8 mouse cellular contexts compared by ENCODE assay signal in the genomic region with DNA sequence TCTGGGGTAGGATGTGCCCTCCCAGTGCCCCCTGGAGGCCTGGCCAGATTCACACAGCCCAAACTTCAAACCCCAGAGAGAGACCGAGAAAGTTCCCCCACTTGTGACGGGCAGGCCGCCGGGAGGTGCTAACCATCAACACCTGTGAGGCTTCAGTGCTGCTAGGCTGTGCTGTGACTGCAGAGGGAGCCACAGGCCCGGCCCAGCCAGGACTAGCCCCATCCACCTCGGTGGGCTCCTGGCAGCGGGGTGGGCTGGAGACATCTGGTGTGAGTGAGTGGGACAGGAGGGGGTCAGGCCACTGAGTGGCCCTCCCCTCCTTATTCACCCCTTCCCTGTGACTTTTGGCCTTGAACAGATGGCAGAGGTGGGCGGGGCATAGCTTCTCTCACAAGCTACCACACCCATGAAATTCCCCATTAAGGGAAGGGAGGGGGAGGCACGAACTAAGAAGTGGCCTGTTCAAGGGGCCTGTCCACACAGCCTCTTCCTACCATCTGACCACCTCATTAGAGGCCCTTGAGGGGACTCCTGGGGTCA.
DNase-seq lines count a peak whose midpoint lies in the region; ATAC-seq and TF ChIP-seq lines count a peak whose summit lies in the region.

No protein-coding gene starts in this region.

- H3K9me3 ChIP-seq in hindbrain, embryonic 11.5 days (ENCODE audit: control insufficient read depth, low read length) = no peaks in the 10 kb centered on the region

- TF ChIP-seq CTCF in liver, adult 2 months (IDR thresholded peaks at IDR 0.05; ENCODE audit: low read depth, low read length) = peak; percentile 72

- H3K79me2 ChIP-seq in liver, adult 2 months (ENCODE audit: control insufficient read depth, insufficient read depth, low read length) = no peaks in the 10 kb centered on the region

- TF ChIP-seq POLR2A in liver, adult 2 months (IDR thresholded peaks at IDR 0.05; ENCODE audit: extremely low read depth, insufficient read depth, low read length) = no peak

- no peaks in the 10 kb centered on the region for H3K36me3 ChIP-seq in hindbrain, embryonic 11.5 days (ENCODE audit: control insufficient read depth, insufficient read depth, low read length)
- H3K36me3 ChIP-seq in liver, adult 2 months (ENCODE audit: control insufficient read depth, insufficient read depth, low read length) = no peaks in the 10 kb centered on the region

- 7% methylated on average over 9 of the region's 9 CpGs for WGBS in hindbrain, embryonic 11.5 days
- 61% methylated on average over 9 of the region's 9 CpGs for WGBS in liver, adult 2 months

- H3K4me3 ChIP-seq in hindbrain, embryonic 11.5 days (ENCODE audit: low read depth, low read length) = no peak overlapping the region
- no peak overlapping the region for H3K4me3 ChIP-seq in liver, adult 2 months (ENCODE audit: insufficient read depth, low read depth, low read length)

- peaks cover 48% of the 10 kb centered on the region for H3K4me1 ChIP-seq in hindbrain, embryonic 11.5 days (replicated peaks; ENCODE audit: control insufficient read depth, insufficient read depth, low read length)
- peaks cover 18% of the 10 kb centered on the region for H3K4me1 ChIP-seq in liver, adult 2 months (ENCODE audit: control insufficient read depth, insufficient read depth, low read length)

- H3K4me2 ChIP-seq in hindbrain, embryonic 11.5 days (replicated peaks; ENCODE audit: low read depth, low read length) = no peak overlapping the region

- no peak overlapping the region for H3K9ac ChIP-seq in hindbrain, embryonic 11.5 days (ENCODE audit: low read depth, low read length)
- H3K9ac ChIP-seq in liver, adult 2 months (ENCODE audit: low read depth, low read length) = no peak overlapping the region

- no peaks in the 10 kb centered on the region for H3K27me3 ChIP-seq in hindbrain, embryonic 11.5 days (ENCODE audit: control insufficient read depth, insufficient read depth, low read length)
- H3K27me3 ChIP-seq in liver, adult 2 months (ENCODE audit: control insufficient read depth, insufficient read depth, low read length) = no peaks in the 10 kb centered on the region

- H3K27ac ChIP-seq in hindbrain, embryonic 11.5 days (ENCODE audit: low read depth, low read length) = peak overlapping the region; percentile 83
- H3K27ac ChIP-seq in liver, adult 2 months (replicated peaks; ENCODE audit: insufficient read depth, low read depth, low read length) = no peak overlapping the region

- ATAC-seq in erythroid progenitor cell, adult 5-6 weeks (replicated peaks; ENCODE audit: low FRiP score, poor library complexity, severe bottlenecking) = peak; percentile 62
- peak; percentile 82 for ATAC-seq in hindbrain, embryonic 11.5 days (ENCODE audit: low FRiP score)
- ATAC-seq in activated CD4-positive, CD25-positive, alpha-beta regulatory T cell, adult 4 months = no peak

- peak; percentile 44 for DNase-seq in urinary bladder, adult 2 months (ENCODE audit: low spot score)
- no peak for DNase-seq in urinary bladder, postnatal 10 days (ENCODE audit: low spot score)
- peak; percentile 90 for DNase-seq in hindbrain, embryonic 11.5 days (ENCODE audit: low spot score)
- no peak for DNase-seq in liver, adult 2 months (ENCODE audit: extremely low read depth, low read depth, low spot score)
- DNase-seq in neural tube, embryonic 10.5 days (ENCODE audit: extremely low spot score, low spot score) = peak; percentile 93
- DNase-seq in thymus, postnatal 36 days = peak; percentile 70 to 78

Comparison
In these comparisons a context has a peak if more than half of its experiments do, and no peak if none do; other contexts are left out.
1. DNase-seq: peak in urinary bladder, adult 2 months (single experiment), hindbrain, embryonic 11.5 days (single experiment), neural tube, embryonic 10.5 days (single experiment) and thymus, postnatal 36 days (2 of 2); none in urinary bladder, postnatal 10 days (single experiment) and liver, adult 2 months (single experiment).